Mouse (Mus musculus) heart, postnatal 25 days (tissue): ENCODE measurements at regions not wholly inside any gene's neighbourhood (a gene's known extent, or its start where the extent isn't known, plus 50 kb on each side); places are given as distances from the start of the nearest gene placed in this dataset.
A peak's percentile ranks its signal among the peaks of the same experiment; 100 is the strongest.

Experiments
- DNase-seq: peaks from one replicate; pipeline ENCODE4 v3.0.0; 2022; ENCODE audit warnings: low spot score
- intact Hi-C: fragments of 180-260 bp; cut with DNase I; formaldehyde crosslinking; loops from one replicate; pipeline ENCODE4 v1.15.1; 2025

GRCm38 (mm10) chr8:126538136-126538535 lies 55.6 kb downstream of the Irf2bp2 start:
- intact Hi-C loops: no loop called here

GRCm38 (mm10) chr8:126536928-126537618 lies 56.7 kb downstream of the Irf2bp2 start:
- peak; percentile 34 for DNase-seq
- intact Hi-C loops: no loop called here

More at GRCm38 (mm10) chr8:126538136-126538535, 55.6 kb downstream of the Irf2bp2 start:
- DNase-seq: no peak

- intact Hi-C loops: no loop called here
- DNase-seq: no peak
These were observed 57.5 kb downstream of the Irf2bp2 start for GRCm38 (mm10) chr8:126536132-126536927.

GRCm38 (mm10) chr8:126532284-126532974 lies 57.6 kb upstream of the Tarbp1 start:
- intact Hi-C loops: no loop called here
- DNase-seq: peak; percentile 38

GRCm38 (mm10) chr8:126531459-126531858 lies 56.6 kb upstream of the Tarbp1 start:
- intact Hi-C loops: no loop called here
- no peak for DNase-seq

- intact Hi-C loops: loop anchor here (5.0 kb wide), 2 partner anchors 38 to 208 kb away; no protein-coding TSS in a partner anchor
These were observed 54.5 kb upstream of the Tarbp1 start for GRCm38 (mm10) chr8:126529409-126529808.

GRCm38 (mm10) chr8:126528434-126529080 lies 53.7 kb upstream of the Tarbp1 start:
- no peak for DNase-seq
- intact Hi-C loops: loop anchor here (5.0 kb wide), 2 partner anchors 39 to 209 kb away; no protein-coding TSS in a partner anchor

More at GRCm38 (mm10) chr8:126529409-126529808, 54.5 kb upstream of the Tarbp1 start:
- no peak for DNase-seq

- DNase-seq: peak; percentile 87
- intact Hi-C loops: loop anchor here (5.0 kb wide), 2 partner anchors 40 to 210 kb away; no protein-coding TSS in a partner anchor
These were observed 52.2 kb upstream of the Tarbp1 start for GRCm38 (mm10) chr8:126526864-126527571.

- intact Hi-C loops: loop anchor here (2.0 to 5.0 kb wide), 3 partner anchors 42 to 212 kb away; no protein-coding TSS in a partner anchor
- DNase-seq: no peak
These were observed 50.7 kb upstream of the Tarbp1 start for GRCm38 (mm10) chr8:126525575-126525974.
